Mouse (Mus musculus) MEL (cell line): ENCODE results near the gene Sept8. TPM values are rescaled to one million over a fixed set of nuclear protein-coding genes. Genes with fewer than 3 reads are reported as not detected.

Experiments
- DNase-seq: peaks from one replicate; pipeline ENCODE4 v3.0.0; 2011; ENCODE audit warnings: low read depth, low spot score
- H3K27ac ChIP-seq: 2 replicates; pipeline ENCODE4 v1.5.1; 2012; ENCODE audit warnings: low read depth, mild to moderate bottlenecking, control low read depth, low read length, moderate library complexity; ENCODE audit not compliant: control insufficient read depth
- H3K27me3 ChIP-seq, 2 experiments: fragments of 150-350 bp in 1 of 2; sonication (generic) in 1 of 2; 2 replicates each; pipeline ENCODE4 v1.6.1; 2012; ENCODE audit warnings: low read length in 2 of 2, mild to moderate bottlenecking in 2 of 2, improper control_type of control experiment in 1 of 2, moderate library complexity in 1 of 2; ENCODE audit not compliant: insufficient read depth in 2 of 2, control insufficient read depth in 1 of 2
- H3K36me3 ChIP-seq, 2 experiments: 2 replicates each; pipeline ENCODE4 v1.6.1; 2012 to 2014; ENCODE audit warnings: low read length in 2 of 2, improper control_type of control experiment in 1 of 2, inconsistent platforms in 1 of 2, mild to moderate bottlenecking in 1 of 2; ENCODE audit not compliant: insufficient read depth in 2 of 2, control insufficient read depth in 1 of 2
- H3K4me1 ChIP-seq, 2 experiments: fragments of 150-350 bp in 1 of 2; sonication (generic) in 1 of 2; 2 replicates each; pipeline ENCODE4 v1.6.1; 2012; ENCODE audit warnings: low read length in 2 of 2, improper control_type of control experiment in 1 of 2, mild to moderate bottlenecking in 1 of 2; ENCODE audit not compliant: insufficient read depth in 2 of 2, control insufficient read depth in 1 of 2
- H3K4me3 ChIP-seq, 2 experiments: fragments of 150-350 bp in 1 of 2; sonication (generic) in 1 of 2; 2 replicates each; pipeline ENCODE4 v1.5.1; 2012; ENCODE audit warnings: low read depth in 2 of 2, low read length in 2 of 2, mild to moderate bottlenecking in 2 of 2, moderate library complexity in 2 of 2, control low read depth in 1 of 2, improper control_type of control experiment in 1 of 2; ENCODE audit not compliant: control insufficient read depth in 1 of 2, insufficient read depth in 1 of 2
- H3K79me2 ChIP-seq: 2 replicates; pipeline ENCODE4 v1.6.1; 2012; ENCODE audit warnings: mild to moderate bottlenecking, low read length, moderate library complexity; ENCODE audit not compliant: control insufficient read depth, poor library complexity, insufficient read depth
- H3K9ac ChIP-seq: 2 replicates; pipeline ENCODE4 v1.6.1; 2012; ENCODE audit warnings: low read depth, mild to moderate bottlenecking, control low read depth, low read length, moderate library complexity; ENCODE audit not compliant: control insufficient read depth, poor library complexity, severe bottlenecking
- H3K9me3 ChIP-seq: fragments of 150-350 bp; sonication (generic); replicated peaks from 2 replicates; pipeline ENCODE4 v1.6.1; 2012; ENCODE audit warnings: mild to moderate bottlenecking, low read length, improper control_type of control experiment, moderate library complexity; ENCODE audit not compliant: insufficient read depth
- CHD1 ChIP-seq: IDR thresholded peaks from 2 replicates; pipeline ENCODE4 v1.6.1; 2012; ENCODE audit warnings: low read depth, mild to moderate bottlenecking, inconsistent platforms, low read length, improper control_type of control experiment
- CHD2 ChIP-seq: IDR thresholded peaks from 2 replicates; pipeline ENCODE4 v1.6.1; 2011; ENCODE audit warnings: low read length, improper control_type of control experiment
- CTCF ChIP-seq, 3 experiments: IDR thresholded peaks in 2 of 3; conservative IDR thresholded peaks in 1 of 3; 2 replicates each; pipeline ENCODE4 v1.5.1; 2011 to 2012; ENCODE audit warnings: low read length in 3 of 3, low read depth in 2 of 3, mild to moderate bottlenecking in 2 of 3, improper control_type of control experiment in 1 of 3, inconsistent platforms in 1 of 3, mixed read lengths in 1 of 3, moderate library complexity in 1 of 3; ENCODE audit not compliant: control insufficient read depth in 1 of 3, insufficient read depth in 1 of 3, poor library complexity in 1 of 3, severe bottlenecking in 1 of 3
- E2F4 ChIP-seq: IDR thresholded peaks from 2 replicates; pipeline ENCODE4 v1.6.1; 2011; ENCODE audit warnings: low read depth, low read length, improper control_type of control experiment, borderline replicate concordance
- ELF1 ChIP-seq: IDR thresholded peaks from 2 replicates; pipeline ENCODE4 v1.6.1; 2014; ENCODE audit warnings: low read depth, mild to moderate bottlenecking, inconsistent platforms, low read length, improper control_type of control experiment, moderate library complexity
- EP300 ChIP-seq, 2 experiments: IDR thresholded peaks; 2 replicates each; pipeline ENCODE4 v1.6.1; 2011; ENCODE audit warnings: improper control_type of control experiment in 2 of 2, low read length in 2 of 2, low read depth in 1 of 2, mild to moderate bottlenecking in 1 of 2
- GABPA ChIP-seq: IDR thresholded peaks from 2 replicates; pipeline ENCODE4 v1.6.1; 2012; ENCODE audit warnings: low read depth, mild to moderate bottlenecking, inconsistent platforms, low read length, improper control_type of control experiment, moderate library complexity
- GATA1 ChIP-seq: IDR thresholded peaks from 2 replicates; pipeline ENCODE4 v1.6.1; 2011; ENCODE audit warnings: low read depth, low read length, improper control_type of control experiment
- HCFC1 ChIP-seq: IDR thresholded peaks from 2 replicates; pipeline ENCODE4 v1.6.1; 2012; ENCODE audit warnings: low read depth, mild to moderate bottlenecking, inconsistent platforms, low read length, improper control_type of control experiment, moderate library complexity
- JUND ChIP-seq: IDR thresholded peaks from 2 replicates; pipeline ENCODE4 v1.6.1; 2011; ENCODE audit warnings: low read depth, mild to moderate bottlenecking, improper control_type of control experiment, low read length
- MAFK ChIP-seq: IDR thresholded peaks from 2 replicates; pipeline ENCODE4 v1.6.1; 2011; ENCODE audit warnings: low read depth, mild to moderate bottlenecking, low read length, improper control_type of control experiment, borderline replicate concordance
- MAX ChIP-seq: IDR thresholded peaks from 2 replicates; pipeline ENCODE4 v1.6.1; 2011; ENCODE audit warnings: low read length, improper control_type of control experiment
- MAZ ChIP-seq: IDR thresholded peaks from 2 replicates; pipeline ENCODE4 v1.6.1; 2012; ENCODE audit warnings: low read depth, mild to moderate bottlenecking, inconsistent platforms, low read length, improper control_type of control experiment
- MEF2A ChIP-seq: IDR thresholded peaks from 2 replicates; pipeline ENCODE4 v1.6.1; 2014; ENCODE audit warnings: low read depth, mild to moderate bottlenecking, inconsistent platforms, low read length, improper control_type of control experiment; ENCODE audit not compliant: poor library complexity, insufficient replicate concordance, severe bottlenecking; ENCODE audit errors: extremely low read depth
- MXI1 ChIP-seq: IDR thresholded peaks from 2 replicates; pipeline ENCODE4 v1.6.1; 2011; ENCODE audit warnings: mild to moderate bottlenecking, low read depth, low read length, improper control_type of control experiment
- MYB ChIP-seq: IDR thresholded peaks from 2 replicates; pipeline ENCODE4 v1.6.1; 2011; ENCODE audit warnings: mild to moderate bottlenecking, low read depth, low read length, improper control_type of control experiment
- MYC ChIP-seq: IDR thresholded peaks from 2 replicates; pipeline ENCODE4 v1.6.1; 2011; ENCODE audit warnings: low read depth, mild to moderate bottlenecking, low read length, improper control_type of control experiment, moderate library complexity
- NELFE ChIP-seq: IDR thresholded peaks from 2 replicates; pipeline ENCODE4 v1.6.1; 2011; ENCODE audit warnings: low read depth, low read length, improper control_type of control experiment
- NRF1 ChIP-seq: IDR thresholded peaks from 2 replicates; pipeline ENCODE4 v1.6.1; 2014; ENCODE audit warnings: low read depth, mild to moderate bottlenecking, inconsistent platforms, low read length, improper control_type of control experiment, moderate library complexity; ENCODE audit not compliant: poor library complexity, insufficient read depth, severe bottlenecking
- POLR2A ChIP-seq, 2 experiments: IDR thresholded peaks; 2 replicates each; pipeline ENCODE4 v1.6.1; 2011 to 2012; ENCODE audit warnings: low read length in 2 of 2, mild to moderate bottlenecking in 2 of 2, control low read depth in 1 of 2, improper control_type of control experiment in 1 of 2, low read depth in 1 of 2, moderate library complexity in 1 of 2; ENCODE audit not compliant: control insufficient read depth in 1 of 2, insufficient read depth in 1 of 2, poor library complexity in 1 of 2
- POLR2AphosphoS2 ChIP-seq: IDR thresholded peaks from 2 replicates; pipeline ENCODE4 v1.6.1; 2011; ENCODE audit warnings: low read length, improper control_type of control experiment
- RAD21 ChIP-seq: IDR thresholded peaks from 2 replicates; pipeline ENCODE4 v1.6.1; 2011; ENCODE audit warnings: mild to moderate bottlenecking, low read depth, low read length, improper control_type of control experiment
- SIN3A ChIP-seq: IDR thresholded peaks from 2 replicates; pipeline ENCODE4 v1.6.1; 2012; ENCODE audit warnings: low read length, improper control_type of control experiment, inconsistent platforms
- SMC3 ChIP-seq: IDR thresholded peaks from 2 replicates; pipeline ENCODE4 v1.6.1; 2011; ENCODE audit warnings: low read depth, low read length, improper control_type of control experiment
- TAL1 ChIP-seq: IDR thresholded peaks from 2 replicates; pipeline ENCODE4 v1.6.1; 2012; ENCODE audit warnings: mild to moderate bottlenecking, inconsistent platforms, low read length, moderate library complexity, mixed read lengths
- TBP ChIP-seq: IDR thresholded peaks from 2 replicates; pipeline ENCODE4 v1.8.0; 2011; ENCODE audit warnings: low read depth, low read length, improper control_type of control experiment
- TCF12 ChIP-seq: IDR thresholded peaks from 2 replicates; pipeline ENCODE4 v1.6.1; 2014; ENCODE audit warnings: low read depth, mild to moderate bottlenecking, inconsistent platforms, low read length, improper control_type of control experiment, moderate library complexity
- UBTF ChIP-seq: IDR thresholded peaks from 2 replicates; pipeline ENCODE4 v1.6.1; 2012; ENCODE audit warnings: low read depth, mild to moderate bottlenecking, inconsistent platforms, low read length, improper control_type of control experiment, moderate library complexity, borderline replicate concordance; ENCODE audit not compliant: insufficient read depth
- USF1 ChIP-seq: IDR thresholded peaks from 2 replicates; pipeline ENCODE4 v1.6.1; 2014; ENCODE audit warnings: low read depth, mild to moderate bottlenecking, inconsistent platforms, low read length, improper control_type of control experiment, moderate library complexity
- USF2 ChIP-seq, 2 experiments: IDR thresholded peaks; 2 replicates each; pipeline ENCODE4 v1.6.1; 2011 to 2012; ENCODE audit warnings: improper control_type of control experiment in 2 of 2, low read length in 2 of 2, borderline replicate concordance in 1 of 2, inconsistent platforms in 1 of 2, low read depth in 1 of 2, mild to moderate bottlenecking in 1 of 2; ENCODE audit not compliant: insufficient read depth in 1 of 2
- ZC3H11A ChIP-seq: IDR thresholded peaks from 2 replicates; pipeline ENCODE4 v1.6.1; 2012; ENCODE audit warnings: low read depth, mild to moderate bottlenecking, inconsistent platforms, low read length, improper control_type of control experiment
- ZKSCAN1 ChIP-seq: IDR thresholded peaks from 2 replicates; pipeline ENCODE4 v1.6.1; 2012; ENCODE audit warnings: low read depth, mild to moderate bottlenecking, inconsistent platforms, low read length, improper control_type of control experiment, moderate library complexity
- ZMIZ1 ChIP-seq: IDR thresholded peaks from 2 replicates; pipeline ENCODE4 v1.6.1; 2012; ENCODE audit warnings: low read depth, mild to moderate bottlenecking, inconsistent platforms, low read length, improper control_type of control experiment, moderate library complexity
- polyA plus RNA-seq, 2 experiments: library from polyadenylated mRNA; stranded (reverse) in 1 of 2; unstranded in 1 of 2; fragments of >175 nt in 1 of 2; fragments of >200 nt in 1 of 2; gene quantifications; 2 replicates each; pipeline versions ENCODE4 v1.2.1 to v1.2.4; 2012; ENCODE audit warnings: low replicate concordance in 2 of 2, low read depth in 1 of 2; ENCODE audit not compliant: insufficient read length in 2 of 2, insufficient read depth in 1 of 2, missing spikeins in 1 of 2
- total RNA-seq: library from RNA; depleted of rRNA; stranded (reverse); fragments of 300-350 nt; gene quantifications from 2 replicates; pipeline ENCODE4 v1.2.3, GENCODE M21; 2012

Sept8 gene
- total and polyA plus RNA-seq, 3 experiments, result 196 to 294 (median 278) TPM

- TF ChIP-seq SIN3A (peak; percentile 72), E2F4 (no peak), EP300 (IDR thresholded peaks at IDR 0.05; ENCODE audit: low read depth in 1 of 2, low read length in 2 of 2) (peak in 1 of 2 experiments; percentile 28; a peak in 1 of 4 replicates), JUND (no peak), MAZ (0 out of 2 replicates have a peak, but pooled peaks have one; percentile 52), USF1 (no peak), UBTF (no peak), MAX (no peak; the same call in 1 of the 2 replicates), ELF1 (0 out of 2 replicates have a peak, but pooled peaks have one; percentile 7), MEF2A (no peak), TAL1 (no peak)
These were observed 48.9 kb upstream of the Sept8 start, which contains the start of gene Gm9837 (continued) for GRCm38 (mm10) chr11:53469968-53470695.

GRCm38 (mm10) chr11:53472709-53473108 is 46.3 kb upstream of the Sept8 start:
- H3K4me3 ChIP-seq, result no peak overlapping the region
- H3K9ac ChIP-seq, result no peak overlapping the region
- H3K79me2 ChIP-seq, result no peaks in the 10 kb centered on the region
- peaks cover 0 to 8% of the 10 kb centered on the region in 2 experiments; a peak in 1 of 4 replicates for H3K36me3 ChIP-seq
- no peak for TF ChIP-seq E2F4
- TF ChIP-seq MAZ, result no peak
- TF ChIP-seq USF2 (IDR thresholded peaks at IDR 0.05; ENCODE audit: borderline replicate concordance in 1 of 2, insufficient read depth in 1 of 2, low read depth in 1 of 2, low read length in 2 of 2), result no peak
- TF ChIP-seq CHD1, result no peak
- no peak for TF ChIP-seq MXI1
- TF ChIP-seq GABPA, result no peak
- TF ChIP-seq ZKSCAN1, result no peak
- TF ChIP-seq POLR2A (IDR thresholded peaks at IDR 0.05; ENCODE audit: control insufficient read depth in 1 of 2, insufficient read depth in 1 of 2, low read depth in 1 of 2, low read length in 2 of 2, poor library complexity in 1 of 2), result no peak
- TF ChIP-seq MYC, result no peak
- no peak for TF ChIP-seq ELF1
- no peak for TF ChIP-seq TBP
- TF ChIP-seq SIN3A, result no peak
- no peak for TF ChIP-seq CHD2
- peak; percentile 71 for TF ChIP-seq ZC3H11A
- TF ChIP-seq MAFK, result no peak
- TF ChIP-seq ZMIZ1, result no peak
- TF ChIP-seq SMC3, result peak; percentile 66
- TF ChIP-seq NELFE, result no peak
- no peak for TF ChIP-seq EP300 (IDR thresholded peaks at IDR 0.05; ENCODE audit: low read depth in 1 of 2, low read length in 2 of 2)
- TF ChIP-seq NRF1, result no peak
- TF ChIP-seq HCFC1, result no peak
- TF ChIP-seq MAX, result no peak
- TF ChIP-seq CTCF (IDR thresholded peaks at IDR 0.05 in 2 of 3, conservative IDR thresholded peaks at IDR 0.05 in 1 of 3; ENCODE audit: control insufficient read depth in 1 of 3, insufficient read depth in 1 of 3, low read depth in 2 of 3, low read length in 3 of 3, poor library complexity in 1 of 3, severe bottlenecking in 1 of 3), result peak; percentile 42 to 65 (median 52)
- TF ChIP-seq RAD21, result peak; percentile 63
- no peak for TF ChIP-seq MYB
- no peak for TF ChIP-seq TCF12
- no peak for TF ChIP-seq GATA1
- no peak for TF ChIP-seq POLR2AphosphoS2
- TF ChIP-seq TAL1, result no peak
- no peak overlapping the region for H3K27ac ChIP-seq
- H3K9me3 ChIP-seq, result no peaks in the 10 kb centered on the region
- peak; percentile 48 for DNase-seq
- peaks cover 4 to 5% of the 10 kb centered on the region in 2 experiments for H3K27me3 ChIP-seq
- H3K4me1 ChIP-seq, result peaks cover 2 to 11% of the 10 kb centered on the region in 2 experiments; a peak in 3 of 4 replicates
